ENCODE assay signal across 8 mouse cellular contexts in genomic region chr8:60954281-60955014, GRCm38 (mm10). TPM values are rescaled to one million over a fixed set of nuclear protein-coding genes. Genes with fewer than 3 reads are reported as not detected.
A peak's percentile ranks its signal among the peaks of the same experiment; 100 is the strongest.
DNase-seq lines count a peak whose midpoint lies in the region; ATAC-seq and TF ChIP-seq lines count a peak whose summit lies in the region.

No protein-coding gene starts in this region.

- no peaks in the 10 kb centered on the region for H3K36me3 ChIP-seq in E14TG2a.4 (ENCODE audit: insufficient read depth, low read length)
- H3K36me3 ChIP-seq in forebrain, embryonic 12.5 days (replicated peaks), result no peaks in the 10 kb centered on the region
- no peaks in the 10 kb centered on the region for H3K36me3 ChIP-seq in heart, embryonic 16.5 days (ENCODE audit: control insufficient read depth, insufficient read depth)
- no peaks in the 10 kb centered on the region for H3K36me3 ChIP-seq in liver, embryonic 13.5 days
- H3K36me3 ChIP-seq in neural tube, embryonic 11.5 days (ENCODE audit: control insufficient read depth, insufficient read depth, low read length), result no peaks in the 10 kb centered on the region
- no peaks in the 10 kb centered on the region for H3K36me3 ChIP-seq in testis, adult 2 months (ENCODE audit: control insufficient read depth, insufficient read depth, low read length)

- peak overlapping the region; percentile 58 for H3K4me2 ChIP-seq in forebrain, embryonic 12.5 days
- H3K4me2 ChIP-seq in heart, embryonic 16.5 days (ENCODE audit: low read depth, low read length), result peak overlapping the region; percentile 74
- peak overlapping the region; percentile 62 for H3K4me2 ChIP-seq in liver, embryonic 13.5 days
- peak overlapping the region; percentile 48 for H3K4me2 ChIP-seq in neural tube, embryonic 11.5 days (ENCODE audit: low read depth)

- peak; percentile 96 for ATAC-seq in cerebellum, adult (ENCODE audit: insufficient number of reproducible peaks, low FRiP score, low TSS enrichment)
- peak; percentile 96 for ATAC-seq in forebrain, embryonic 12.5 days (ENCODE audit: low FRiP score)
- peak; percentile 96 for ATAC-seq in heart, embryonic 16.5 days (replicated peaks; ENCODE audit: extremely low read depth, insufficient read depth, low FRiP score)
- ATAC-seq in liver, embryonic 13.5 days (ENCODE audit: low read depth), result peak; percentile 89
- ATAC-seq in neural tube, embryonic 11.5 days (ENCODE audit: insufficient read depth, low FRiP score, low TSS enrichment), result peak; percentile 93

- no peak for TF ChIP-seq CTCF in E14TG2a.4 (conservative IDR thresholded peaks at IDR 0.05; ENCODE audit: low read length)
- TF ChIP-seq CTCF in testis, adult 2 months (IDR thresholded peaks at IDR 0.05; ENCODE audit: control insufficient read depth, insufficient read depth, insufficient replicate concordance, low read depth, low read length), result no peak

- H3K9ac ChIP-seq in forebrain, embryonic 12.5 days, result peak overlapping the region; percentile 59
- peak overlapping the region; percentile 79 for H3K9ac ChIP-seq in heart, embryonic 16.5 days (ENCODE audit: low read length)
- peak overlapping the region; percentile 72 for H3K9ac ChIP-seq in liver, embryonic 13.5 days
- H3K9ac ChIP-seq in neural tube, embryonic 11.5 days (ENCODE audit: low read length), result peak overlapping the region; percentile 33

- TF ChIP-seq POLR2A in testis, adult 2 months (IDR thresholded peaks at IDR 0.05; ENCODE audit: control insufficient read depth, low read depth, low read length), result peak; percentile 42; the same call in 1 of the 2 replicates

- H3K4me3 ChIP-seq in E14TG2a.4 (replicated peaks; ENCODE audit: low read length), result peak overlapping the region; percentile 58
- H3K4me3 ChIP-seq in forebrain, embryonic 12.5 days (replicated peaks), result peak overlapping the region; percentile 42
- H3K4me3 ChIP-seq in heart, embryonic 16.5 days (ENCODE audit: low read length), result peak overlapping the region; percentile 67
- H3K4me3 ChIP-seq in liver, embryonic 13.5 days (replicated peaks), result peak overlapping the region; percentile 56
- H3K4me3 ChIP-seq in neural tube, embryonic 11.5 days (ENCODE audit: low read depth, low read length), result peak overlapping the region; percentile 29
- peak overlapping the region; percentile 89 for H3K4me3 ChIP-seq in testis, adult 2 months (ENCODE audit: control insufficient read depth, low read depth, low read length)

- under 1% methylated on average over 15 of the region's 15 CpGs for WGBS in forebrain, embryonic 12.5 days
- WGBS in heart, embryonic 16.5 days, result 10% methylated on average over 15 of the region's 15 CpGs
- WGBS in liver, embryonic 13.5 days (ENCODE audit: insufficient replicate concordance), result 3% methylated on average over 15 of the region's 15 CpGs
- under 1% methylated on average over 15 of the region's 15 CpGs for WGBS in neural tube, embryonic 11.5 days

- peaks cover 31% of the 10 kb centered on the region for H3K4me1 ChIP-seq in E14TG2a.4 (replicated peaks; ENCODE audit: low read depth, low read length)
- H3K4me1 ChIP-seq in forebrain, embryonic 12.5 days, result peaks cover 16% of the 10 kb centered on the region
- H3K4me1 ChIP-seq in heart, embryonic 16.5 days (ENCODE audit: control insufficient read depth, insufficient read depth, low read length), result peaks cover 17% of the 10 kb centered on the region
- H3K4me1 ChIP-seq in liver, embryonic 13.5 days (replicated peaks), result peaks cover 58% of the 10 kb centered on the region
- H3K4me1 ChIP-seq in neural tube, embryonic 11.5 days (ENCODE audit: control insufficient read depth, insufficient read depth, low read length), result no peaks in the 10 kb centered on the region; the same call in 1 of the 2 replicates
- H3K4me1 ChIP-seq in testis, adult 2 months (ENCODE audit: control insufficient read depth, insufficient read depth, low read length), result no peaks in the 10 kb centered on the region; the same call in 1 of the 2 replicates

- no peaks in the 10 kb centered on the region for H3K27me3 ChIP-seq in E14TG2a.4 (ENCODE audit: insufficient read depth, low read length)
- no peaks in the 10 kb centered on the region for H3K27me3 ChIP-seq in forebrain, embryonic 12.5 days
- no peaks in the 10 kb centered on the region for H3K27me3 ChIP-seq in heart, embryonic 16.5 days (ENCODE audit: control insufficient read depth, insufficient read depth, low read length)
- H3K27me3 ChIP-seq in liver, embryonic 13.5 days, result no peaks in the 10 kb centered on the region
- no peaks in the 10 kb centered on the region for H3K27me3 ChIP-seq in neural tube, embryonic 11.5 days (ENCODE audit: control insufficient read depth, insufficient read depth, low read length)
- H3K27me3 ChIP-seq in testis, adult 2 months (ENCODE audit: control insufficient read depth, insufficient read depth, low read length), result no peaks in the 10 kb centered on the region

- DNase-seq in kidney, postnatal 25 days, result peak; percentile 49 to 76
- DNase-seq in liver, embryonic 13.5 days, result peak; percentile 86
- peak; percentile 79 for DNase-seq in neural tube, embryonic 11.5 days (ENCODE audit: low spot score)

- H3K9me3 ChIP-seq in E14TG2a.4 (ENCODE audit: low read length), result peaks cover 8% of the 10 kb centered on the region
- H3K9me3 ChIP-seq in forebrain, embryonic 12.5 days, result no peaks in the 10 kb centered on the region
- no peaks in the 10 kb centered on the region for H3K9me3 ChIP-seq in heart, embryonic 16.5 days (replicated peaks; ENCODE audit: control insufficient read depth, low read length)
- no peaks in the 10 kb centered on the region for H3K9me3 ChIP-seq in liver, embryonic 13.5 days (replicated peaks)
- H3K9me3 ChIP-seq in neural tube, embryonic 11.5 days (ENCODE audit: control insufficient read depth, low read length), result no peaks in the 10 kb centered on the region

- H3K27ac ChIP-seq in forebrain, embryonic 12.5 days, result peak overlapping the region; percentile 97
- H3K27ac ChIP-seq in heart, embryonic 16.5 days (ENCODE audit: low read length), result peak overlapping the region; percentile 99
- peak overlapping the region; percentile 93 for H3K27ac ChIP-seq in liver, embryonic 13.5 days
- H3K27ac ChIP-seq in neural tube, embryonic 11.5 days (ENCODE audit: low read depth, low read length), result peak overlapping the region; percentile 90
- peak overlapping the region; percentile 82 for H3K27ac ChIP-seq in testis, adult 2 months (ENCODE audit: control insufficient read depth, insufficient read depth, low read depth, low read length)

RNA-seq across cellular contexts. Expression of gene Clcn3, which starts 28.7 kb away (rescaled TPM):
- polyA plus RNA-seq in forebrain, embryonic 12.5 days (2016; fragmentation: Nextera tagmentation; extraction: Ambion mirVana), result 53.4 and 53.7 TPM in 2 replicates
- polyA plus RNA-seq in heart, embryonic 16.5 days (2015; fragmentation: Nextera tagmentation; extraction: Ambion mirVana), result 21.2 TPM in 2 replicates
- polyA plus RNA-seq in liver, embryonic 13.5 days (2015; fragmentation: Nextera tagmentation; extraction: Ambion mirVana), result 35.8 and 41.3 TPM in 2 replicates
- polyA plus RNA-seq in neural tube, embryonic 11.5 days (2014; fragmentation: Nextera tagmentation; extraction: Ambion mirVana), result 33.4 and 37.5 TPM in 2 replicates
- 13.2 and 15.6 TPM in 2 replicates for polyA plus RNA-seq in testis, adult 2 months (2012; rRNA removed)

RNA-seq across cellular contexts. Expression of gene Nek1, which starts 38.5 kb away (rescaled TPM):
- polyA plus RNA-seq in forebrain, embryonic 12.5 days (2016; fragmentation: Nextera tagmentation; extraction: Ambion mirVana), result 22.3 and 23.8 TPM in 2 replicates
- 11.3 and 11.8 TPM in 2 replicates for polyA plus RNA-seq in heart, embryonic 16.5 days (2015; fragmentation: Nextera tagmentation; extraction: Ambion mirVana)
- 9.2 and 11.9 TPM in 2 replicates for polyA plus RNA-seq in liver, embryonic 13.5 days (2015; fragmentation: Nextera tagmentation; extraction: Ambion mirVana)
- polyA plus RNA-seq in neural tube, embryonic 11.5 days (2014; fragmentation: Nextera tagmentation; extraction: Ambion mirVana), result 19.1 and 22.5 TPM in 2 replicates
- polyA plus RNA-seq in testis, adult 2 months (2012; rRNA removed), result 11.0 and 12.9 TPM in 2 replicates

Comparison
In these comparisons a context has a peak if more than half of its experiments do, and no peak if none do; other contexts are left out.
1. Peak in every context shown above with its lines: DNase-seq, ATAC-seq, H3K4me3 ChIP-seq and H3K27ac ChIP-seq.
2. H3K4me3 ChIP-seq: peak in every context shown above with its lines; median percentile 89 in testis, adult 2 months; 67 in heart, embryonic 16.5 days; 58 in E14TG2a.4; 56 in liver, embryonic 13.5 days; 42 in forebrain, embryonic 12.5 days; 29 in neural tube, embryonic 11.5 days.